Mouse (Mus musculus): Measurements from ENCODE around the gene Mief1. TPM values are rescaled to one million over a fixed set of nuclear protein-coding genes. Genes with fewer than 3 reads are reported as not detected.
A peak's percentile ranks its signal among the peaks of the same experiment; 100 is the strongest.

Gene Mief1
- total and polyA plus RNA-seq, 3 experiments: 17.8 to 47.7 (median 38.7) TPM

- DNase-seq: peak; percentile 92
These were observed 30.1 kb downstream of the Mief1 start, which contains the start of gene Rps19bp1 for GRCm38 (mm10) chr15:80263610-80264575. Rps19bp1 (minus strand) TSS chr15:80264315.

- peak; percentile 75 for DNase-seq
These were observed 32.5 kb downstream of the Mief1 start for GRCm38 (mm10) chr15:80266281-80266680.

- no peak for DNase-seq
These were observed 38.1 kb downstream of the Mief1 start for GRCm38 (mm10) chr15:80271858-80272396.

- no peak for DNase-seq
These were observed 43.3 kb downstream of the Mief1 start for GRCm38 (mm10) chr15:80277107-80277506.

GRCm38 (mm10) chr15:80277625-80278024 is 43.8 kb downstream of the Mief1 start:
- peak; percentile 28 for DNase-seq

- DNase-seq: no peak
These were observed 44.4 kb downstream of the Mief1 start for GRCm38 (mm10) chr15:80278121-80278759.

GRCm38 (mm10) chr15:80279053-80279452 is 45.2 kb downstream of the Mief1 start:
- no peak for DNase-seq

- no peak for DNase-seq
These were observed 46.8 kb downstream of the Mief1 start for GRCm38 (mm10) chr15:80280646-80281045.

GRCm38 (mm10) chr15:80286851-80287415 is 53.1 kb downstream of the Mief1 start, which contains the start of gene Cacna1i:
Cacna1i (plus strand) TSS chr15:80287238.
- peak; percentile 21 for DNase-seq

- no peak for DNase-seq
These were observed 54.2 kb downstream of the Mief1 start for GRCm38 (mm10) chr15:80288036-80288435.

GRCm38 (mm10) chr15:80289436-80289835 is 55.6 kb downstream of the Mief1 start:
- DNase-seq: peak; percentile 76

GRCm38 (mm10) chr15:80297146-80297545 is 63.3 kb downstream of the Mief1 start:
- no peak for DNase-seq

Other genes starting within 250 kb of the Mief1 start
- gene Pdgfb, start 219.0 kb upstream of the Mief1 start, total RNA-seq (2021): 10 to 100 TPM; 30.3 to 54.0 TPM
- 63.3 and 63.8 TPM in 2 replicates for gene Pdgfb, start 219.0 kb upstream of the Mief1 start, polyA plus RNA-seq (2012; rRNA removed)
- 10 to 100 TPM; 24.4 to 47.8 TPM for gene Syngr1, start 142.7 kb upstream of the Mief1 start, total RNA-seq (2021)
- 86.9 and 119 TPM in 2 replicates for gene Syngr1, start 142.7 kb upstream of the Mief1 start, polyA plus RNA-seq (2012; rRNA removed)
- 100 to 1,000 TPM; 376 to 618 TPM for gene Rpl3, start 142.2 kb upstream of the Mief1 start, total RNA-seq (2021)
- 500 and 520 TPM in 2 replicates for gene Rpl3, start 142.2 kb upstream of the Mief1 start, polyA plus RNA-seq (2012; rRNA removed)
- 10 to 100 TPM; 11.4 to 23.2 TPM for gene Tab1, start 100.9 kb upstream of the Mief1 start, total RNA-seq (2021)
- gene Tab1, start 100.9 kb upstream of the Mief1 start, polyA plus RNA-seq (2012; rRNA removed): 19.6 and 23.4 TPM in 2 replicates
- 10 to 100 TPM in 1 of 2 experiments, 1 to 10 TPM in 1; 7.6 to 12.4 TPM for gene Mgat3, start 60.3 kb upstream of the Mief1 start, total RNA-seq (2021)
- 8.1 and 8.2 TPM in 2 replicates for gene Mgat3, start 60.3 kb upstream of the Mief1 start, polyA plus RNA-seq (2012; rRNA removed)
- gene AC140267.1, start 1.8 kb downstream of the Mief1 start, total RNA-seq (2021): 10 to 100 TPM in 1 of 2 experiments, 1 to 10 TPM in 1; 6.8 to 20.2 TPM
- gene AC140267.1, start 1.8 kb downstream of the Mief1 start, polyA plus RNA-seq (2012; rRNA removed): not detected in 2 replicates
- gene Atf4, start 21.2 kb downstream of the Mief1 start, total RNA-seq (2021): 100 to 1,000 TPM; 144 to 366 TPM
- gene Atf4, start 21.2 kb downstream of the Mief1 start, polyA plus RNA-seq (2012; rRNA removed): 159 and 166 TPM in 2 replicates
- gene Rps19bp1, start 30.3 kb downstream of the Mief1 start, total RNA-seq (2021): 10 to 100 TPM; 41.8 to 45.8 TPM
- 20.0 and 21.3 TPM in 2 replicates for gene Rps19bp1, start 30.3 kb downstream of the Mief1 start, polyA plus RNA-seq (2012; rRNA removed)
- gene Cacna1i, start 53.2 kb downstream of the Mief1 start, total RNA-seq (2021): 1 to 10 TPM in 1 of 2 experiments, under 1 TPM in 1; 0.46 to 1.1 TPM
- 0.81 and 0.85 TPM in 2 replicates for gene Cacna1i, start 53.2 kb downstream of the Mief1 start, polyA plus RNA-seq (2012; rRNA removed)